Mouse (Mus musculus): ENCODE measurements around the gene Polr2b. TPM values are rescaled to one million over a fixed set of nuclear protein-coding genes. Genes with fewer than 3 reads are reported as not detected.

Gene Polr2b
- polyA plus RNA-seq, 1 experiment from 2014 or later = 86.8 TPM

- Histone ChIP-seq H3K27ac (ENCODE audit: low read depth, low read length) (no peak overlapping the region), H3K4me3 (ENCODE audit: low read depth, low read length) (no peak overlapping the region), H3K27me3 (replicated peaks; ENCODE audit: control insufficient read depth, insufficient read depth, low read length) (no peaks in the 10 kb centered on the region), H3K4me1 (ENCODE audit: control insufficient read depth, insufficient read depth, low read length) (peaks cover 9% of the 10 kb centered on the region), H3K4me2 (ENCODE audit: low read length) (no peak overlapping the region), H3K36me3 (ENCODE audit: control insufficient read depth, insufficient read depth, low read length) (peaks cover 53% of the 10 kb centered on the region), H3K9ac (ENCODE audit: low read length) (no peak overlapping the region), H3K9me3 (replicated peaks; ENCODE audit: control insufficient read depth, low read length) (no peaks in the 10 kb centered on the region)
- WGBS = 94% methylated on average over 4 of the region's 4 CpGs
- DNase-seq (ENCODE audit: low spot score) (no peak), ATAC-seq (no peak)
Observed at GRCm38 (mm10) chr5:77314206-77314605, 4.3 kb downstream of the Polr2b start.

- Histone ChIP-seq H3K9me3 (replicated peaks; ENCODE audit: control insufficient read depth, low read length) (no peaks in the 10 kb centered on the region), H3K4me1 (ENCODE audit: control insufficient read depth, insufficient read depth, low read length) (peaks cover 9% of the 10 kb centered on the region), H3K4me2 (ENCODE audit: low read length) (no peak overlapping the region), H3K36me3 (ENCODE audit: control insufficient read depth, insufficient read depth, low read length) (peaks cover 56% of the 10 kb centered on the region), H3K27me3 (replicated peaks; ENCODE audit: control insufficient read depth, insufficient read depth, low read length) (no peaks in the 10 kb centered on the region), H3K9ac (ENCODE audit: low read length) (no peak overlapping the region), H3K4me3 (ENCODE audit: low read depth, low read length) (no peak overlapping the region), H3K27ac (ENCODE audit: low read depth, low read length) (no peak overlapping the region)
- DNase-seq (ENCODE audit: low spot score) = no peak
- WGBS = 92% methylated on average over 6 of the region's 6 CpGs
- no peak for ATAC-seq
Observed at GRCm38 (mm10) chr5:77314986-77315385, 5.0 kb downstream of the Polr2b start.

GRCm38 (mm10) chr5:77324936-77325335 lies 15.0 kb downstream of the Polr2b start:
- Histone ChIP-seq H3K4me3 (ENCODE audit: low read depth, low read length) (no peak overlapping the region), H3K4me2 (ENCODE audit: low read length) (no peak overlapping the region), H3K27me3 (replicated peaks; ENCODE audit: control insufficient read depth, insufficient read depth, low read length) (no peaks in the 10 kb centered on the region), H3K4me1 (ENCODE audit: control insufficient read depth, insufficient read depth, low read length) (no peaks in the 10 kb centered on the region), H3K36me3 (ENCODE audit: control insufficient read depth, insufficient read depth, low read length) (peaks cover 93% of the 10 kb centered on the region), H3K9me3 (replicated peaks; ENCODE audit: control insufficient read depth, low read length) (no peaks in the 10 kb centered on the region), H3K27ac (ENCODE audit: low read depth, low read length) (no peak overlapping the region), H3K9ac (ENCODE audit: low read length) (no peak overlapping the region)
- ATAC-seq (no peak), DNase-seq (ENCODE audit: low spot score) (no peak)
- 88% methylated on average over 1 of the region's 1 CpGs for WGBS

DNA sequence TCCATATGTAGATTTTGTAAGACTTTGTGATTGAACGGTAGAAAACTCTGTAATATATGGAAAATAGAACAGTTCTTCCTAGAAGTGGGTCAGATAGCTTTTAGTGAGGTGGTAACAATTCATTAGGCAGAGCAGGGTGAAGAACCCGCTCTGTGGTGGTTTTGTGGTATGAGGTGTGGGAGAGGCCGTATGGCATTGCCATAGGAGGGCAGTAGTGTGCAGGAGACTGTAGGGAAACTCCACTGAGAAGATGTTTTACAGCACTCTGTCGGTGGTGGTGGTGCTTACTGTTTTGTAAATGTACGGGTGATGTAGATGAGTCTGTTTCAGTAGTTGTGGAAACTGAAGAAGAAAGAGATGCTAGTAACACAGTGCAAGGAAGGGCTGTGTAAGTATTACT lies 20.2 kb downstream of the Polr2b start:
- Histone ChIP-seq H3K4me2 (ENCODE audit: low read length) (no peak overlapping the region), H3K27me3 (replicated peaks; ENCODE audit: control insufficient read depth, insufficient read depth, low read length) (no peaks in the 10 kb centered on the region), H3K27ac (ENCODE audit: low read depth, low read length) (no peak overlapping the region), H3K9me3 (replicated peaks; ENCODE audit: control insufficient read depth, low read length) (no peaks in the 10 kb centered on the region), H3K36me3 (ENCODE audit: control insufficient read depth, insufficient read depth, low read length) (peaks cover 87% of the 10 kb centered on the region), H3K9ac (ENCODE audit: low read length) (no peak overlapping the region), H3K4me1 (ENCODE audit: control insufficient read depth, insufficient read depth, low read length) (no peaks in the 10 kb centered on the region), H3K4me3 (ENCODE audit: low read depth, low read length) (no peak overlapping the region)
- WGBS = 76% methylated on average over 5 of the region's 5 CpGs
- ATAC-seq = no peak
- no peak for DNase-seq (ENCODE audit: low spot score)

GRCm38 (mm10) chr5:77340033-77340432 lies 30.1 kb downstream of the Polr2b start:
- peaks cover 91% of the 10 kb centered on the region for H3K36me3 ChIP-seq (ENCODE audit: control insufficient read depth, insufficient read depth, low read length)
- 96% methylated on average over 4 of the region's 4 CpGs for WGBS
- H3K27me3 ChIP-seq (replicated peaks; ENCODE audit: control insufficient read depth, insufficient read depth, low read length) = no peaks in the 10 kb centered on the region
- no peak overlapping the region for H3K4me2 ChIP-seq (ENCODE audit: low read length)
- no peaks in the 10 kb centered on the region for H3K4me1 ChIP-seq (ENCODE audit: control insufficient read depth, insufficient read depth, low read length)
- no peak overlapping the region for H3K9ac ChIP-seq (ENCODE audit: low read length)
- H3K4me3 ChIP-seq (ENCODE audit: low read depth, low read length) = no peak overlapping the region
- no peak for DNase-seq (ENCODE audit: low spot score)
- H3K9me3 ChIP-seq (replicated peaks; ENCODE audit: control insufficient read depth, low read length) = no peaks in the 10 kb centered on the region
- ATAC-seq = no peak
- no peak overlapping the region for H3K27ac ChIP-seq (ENCODE audit: low read depth, low read length)

- no peaks in the 10 kb centered on the region for H3K27me3 ChIP-seq (replicated peaks; ENCODE audit: control insufficient read depth, insufficient read depth, low read length)
- ATAC-seq (no peak), DNase-seq (ENCODE audit: low spot score) (no peak)
- no peaks in the 10 kb centered on the region for H3K9me3 ChIP-seq (replicated peaks; ENCODE audit: control insufficient read depth, low read length)
- H3K4me3 ChIP-seq (ENCODE audit: low read depth, low read length) = no peak overlapping the region
- no peak overlapping the region for H3K27ac ChIP-seq (ENCODE audit: low read depth, low read length)
- 97% methylated on average over 8 of the region's 8 CpGs for WGBS
- no peak overlapping the region for H3K4me2 ChIP-seq (ENCODE audit: low read length)
- no peaks in the 10 kb centered on the region for H3K4me1 ChIP-seq (ENCODE audit: control insufficient read depth, insufficient read depth, low read length)
- no peak overlapping the region for H3K9ac ChIP-seq (ENCODE audit: low read length)
- H3K36me3 ChIP-seq (ENCODE audit: control insufficient read depth, insufficient read depth, low read length) = peaks cover 63% of the 10 kb centered on the region
Observed at GRCm38 (mm10) chr5:77348901-77349300, 39.0 kb downstream of the Polr2b start.

DNA sequence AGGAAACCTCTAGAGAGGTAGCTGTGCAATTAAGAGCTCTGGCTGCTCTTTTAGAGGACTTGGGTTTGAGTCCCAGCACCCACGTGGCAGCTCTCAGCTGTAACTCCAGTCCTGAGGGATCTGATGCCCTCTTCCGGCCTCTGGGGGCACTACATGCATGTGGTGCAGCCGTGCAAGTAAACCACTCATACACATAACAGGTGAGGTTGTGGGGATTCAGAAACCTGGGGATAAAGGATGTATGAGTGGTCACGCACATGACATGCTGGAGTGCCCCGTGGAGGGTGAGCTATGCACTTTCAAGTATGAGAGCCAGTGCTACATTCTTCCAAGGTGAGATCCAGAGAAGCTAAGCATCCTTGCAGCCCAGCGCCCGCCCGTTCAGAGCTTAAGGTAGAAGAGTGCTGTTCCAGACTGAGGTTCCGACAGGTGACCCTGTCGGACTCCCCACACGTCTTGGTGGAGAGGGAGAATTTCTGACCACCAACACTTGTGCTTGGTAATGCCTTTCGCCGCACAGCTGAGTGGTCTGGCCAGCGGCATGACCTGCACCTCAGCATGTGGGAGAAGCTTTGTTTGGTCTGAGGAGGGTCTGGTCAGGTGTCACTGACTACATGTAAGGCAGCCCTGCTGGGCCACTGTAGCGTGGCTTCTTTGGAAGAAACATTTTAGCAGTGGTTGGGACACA lies 40.2 kb downstream of the Polr2b start:
- Histone ChIP-seq H3K9ac (ENCODE audit: low read length) (no peak overlapping the region), H3K4me1 (ENCODE audit: control insufficient read depth, insufficient read depth, low read length) (no peaks in the 10 kb centered on the region), H3K4me3 (ENCODE audit: low read depth, low read length) (no peak overlapping the region), H3K27me3 (replicated peaks; ENCODE audit: control insufficient read depth, insufficient read depth, low read length) (no peaks in the 10 kb centered on the region), H3K36me3 (ENCODE audit: control insufficient read depth, insufficient read depth, low read length) (peaks cover 51% of the 10 kb centered on the region), H3K9me3 (replicated peaks; ENCODE audit: control insufficient read depth, low read length) (no peaks in the 10 kb centered on the region), H3K27ac (ENCODE audit: low read depth, low read length) (no peak overlapping the region), H3K4me2 (ENCODE audit: low read length) (no peak overlapping the region)
- DNase-seq (ENCODE audit: low spot score) (no peak), ATAC-seq (no peak)
- WGBS = 92% methylated on average over 15 of the region's 15 CpGs

- H3K4me1 ChIP-seq (ENCODE audit: control insufficient read depth, insufficient read depth, low read length) = no peaks in the 10 kb centered on the region
- no peak overlapping the region for H3K9ac ChIP-seq (ENCODE audit: low read length)
- H3K4me3 ChIP-seq (ENCODE audit: low read depth, low read length) = no peak overlapping the region
- no peak for ATAC-seq
- no peak overlapping the region for H3K27ac ChIP-seq (ENCODE audit: low read depth, low read length)
- 72% methylated on average over 9 of the region's 9 CpGs for WGBS
- DNase-seq (ENCODE audit: low spot score) = no peak
- H3K9me3 ChIP-seq (replicated peaks; ENCODE audit: control insufficient read depth, low read length) = no peaks in the 10 kb centered on the region
- H3K27me3 ChIP-seq (replicated peaks; ENCODE audit: control insufficient read depth, insufficient read depth, low read length) = no peaks in the 10 kb centered on the region; the same call in 1 of the 2 replicates
- no peak overlapping the region for H3K4me2 ChIP-seq (ENCODE audit: low read length)
- peaks cover 38% of the 10 kb centered on the region for H3K36me3 ChIP-seq (ENCODE audit: control insufficient read depth, insufficient read depth, low read length)
Observed at GRCm38 (mm10) chr5:77351691-77352090, 41.7 kb downstream of the Polr2b start.

- no peaks in the 10 kb centered on the region for H3K4me1 ChIP-seq (ENCODE audit: control insufficient read depth, insufficient read depth, low read length)
- H3K4me2 ChIP-seq (ENCODE audit: low read length) = peak overlapping the region; percentile 32
- H3K36me3 ChIP-seq (ENCODE audit: control insufficient read depth, insufficient read depth, low read length) = peaks cover 12% of the 10 kb centered on the region
- DNase-seq (ENCODE audit: low spot score) = peak; percentile 92
- no peaks in the 10 kb centered on the region; the same call in 1 of the 2 replicates for H3K27me3 ChIP-seq (replicated peaks; ENCODE audit: control insufficient read depth, insufficient read depth, low read length)
- 9% methylated on average over 16 of the region's 16 CpGs for WGBS
- peak overlapping the region; percentile 4; the same call in 1 of the 2 replicates for H3K4me3 ChIP-seq (ENCODE audit: low read depth, low read length)
- peak; percentile 74 for ATAC-seq
- no peak overlapping the region for H3K27ac ChIP-seq (ENCODE audit: low read depth, low read length)
- no peaks in the 10 kb centered on the region for H3K9me3 ChIP-seq (replicated peaks; ENCODE audit: control insufficient read depth, low read length)
- 0 out of 2 replicates have a peak overlapping the region, but pooled peaks have one; percentile 9 for H3K9ac ChIP-seq (ENCODE audit: low read length)
Observed at GRCm38 (mm10) chr5:77354361-77354787, 44.4 kb downstream of the Polr2b start.

Measured in forebrain, embryonic 14.5 days (tissue).